Mouse (Mus musculus): ENCODE data around the gene Camk1. TPM values are rescaled to one million over a fixed set of nuclear protein-coding genes. Genes with fewer than 3 reads are reported as not detected.
A peak's percentile ranks its signal among the peaks of the same experiment; 100 is the strongest.

Camk1 gene
- polyA plus RNA-seq, 1 experiment from 2014 or later, result 128 TPM

DNA sequence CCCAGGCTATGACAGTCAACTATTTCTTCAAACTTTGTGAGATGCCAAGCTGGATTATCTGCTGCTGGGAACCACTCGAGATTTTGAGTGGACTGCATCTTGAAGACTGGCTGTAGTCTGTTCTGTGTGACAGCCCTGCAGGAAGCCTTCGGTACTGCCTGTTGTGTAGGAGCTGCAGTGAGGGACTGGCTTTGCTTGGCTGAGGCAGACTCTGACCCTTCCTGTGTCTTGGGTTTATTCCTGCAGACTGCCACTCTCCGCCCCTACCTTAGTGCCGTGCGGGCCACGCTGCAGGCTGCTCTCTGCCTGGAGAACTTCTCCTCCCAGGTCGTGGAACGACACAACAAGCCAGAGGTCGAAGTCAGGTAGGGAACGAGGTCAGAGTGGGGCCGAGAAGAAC is 36.7 kb upstream of the Camk1 start:
- no peak for ATAC-seq
- WGBS, result 93% methylated on average over 11 of the region's 11 CpGs
- no peak overlapping the region for H3K4me2 ChIP-seq (ENCODE audit: low read length)
- H3K9ac ChIP-seq (ENCODE audit: low read depth, low read length), result no peak overlapping the region
- no peaks in the 10 kb centered on the region for H3K9me3 ChIP-seq (ENCODE audit: control insufficient read depth, low read length)
- peaks cover 30% of the 10 kb centered on the region for H3K36me3 ChIP-seq (ENCODE audit: control insufficient read depth, insufficient read depth, low read length)
- H3K27me3 ChIP-seq (replicated peaks; ENCODE audit: control insufficient read depth, insufficient read depth, low read length), result no peaks in the 10 kb centered on the region
- no peak overlapping the region for H3K4me3 ChIP-seq (ENCODE audit: low read length)
- no peak overlapping the region for H3K27ac ChIP-seq (ENCODE audit: low read depth, low read length)
- H3K4me1 ChIP-seq (ENCODE audit: control insufficient read depth, insufficient read depth, low read depth, low read length), result peaks cover 18% of the 10 kb centered on the region

DNA sequence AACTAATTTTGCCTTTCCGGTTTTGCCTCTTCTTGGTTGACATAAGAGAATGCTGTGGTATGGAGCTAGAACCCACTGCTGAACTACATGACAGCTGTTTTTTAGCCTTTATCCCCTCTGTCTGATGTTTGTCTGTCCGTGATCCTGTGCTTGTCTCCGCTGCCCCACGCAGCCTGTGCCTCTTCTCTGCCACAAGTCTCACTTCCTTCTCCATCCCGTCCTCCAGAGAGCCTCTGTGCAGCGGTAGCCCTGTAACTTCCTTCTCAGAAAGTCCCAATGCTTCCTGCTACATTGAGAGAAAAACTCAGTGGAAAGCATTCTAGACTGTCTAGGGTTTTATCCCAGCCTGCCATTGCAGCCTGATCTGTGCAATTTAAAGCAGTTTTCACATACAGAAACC is 35.5 kb upstream of the Camk1 start:
- 83% methylated on average over 6 of the region's 6 CpGs for WGBS
- H3K9ac ChIP-seq (ENCODE audit: low read depth, low read length), result no peak overlapping the region
- H3K27ac ChIP-seq (ENCODE audit: low read depth, low read length), result no peak overlapping the region
- H3K9me3 ChIP-seq (ENCODE audit: control insufficient read depth, low read length), result no peaks in the 10 kb centered on the region
- no peaks in the 10 kb centered on the region for H3K27me3 ChIP-seq (replicated peaks; ENCODE audit: control insufficient read depth, insufficient read depth, low read length)
- ATAC-seq, result no peak
- peak overlapping the region; percentile 88 for H3K4me2 ChIP-seq (ENCODE audit: low read length)
- peaks cover 18% of the 10 kb centered on the region for H3K4me1 ChIP-seq (ENCODE audit: control insufficient read depth, insufficient read depth, low read depth, low read length)
- 0 out of 2 replicates have a peak overlapping the region, but pooled peaks have one; percentile 1 for H3K4me3 ChIP-seq (ENCODE audit: low read length)
- H3K36me3 ChIP-seq (ENCODE audit: control insufficient read depth, insufficient read depth, low read length), result peaks cover 34% of the 10 kb centered on the region

DNA sequence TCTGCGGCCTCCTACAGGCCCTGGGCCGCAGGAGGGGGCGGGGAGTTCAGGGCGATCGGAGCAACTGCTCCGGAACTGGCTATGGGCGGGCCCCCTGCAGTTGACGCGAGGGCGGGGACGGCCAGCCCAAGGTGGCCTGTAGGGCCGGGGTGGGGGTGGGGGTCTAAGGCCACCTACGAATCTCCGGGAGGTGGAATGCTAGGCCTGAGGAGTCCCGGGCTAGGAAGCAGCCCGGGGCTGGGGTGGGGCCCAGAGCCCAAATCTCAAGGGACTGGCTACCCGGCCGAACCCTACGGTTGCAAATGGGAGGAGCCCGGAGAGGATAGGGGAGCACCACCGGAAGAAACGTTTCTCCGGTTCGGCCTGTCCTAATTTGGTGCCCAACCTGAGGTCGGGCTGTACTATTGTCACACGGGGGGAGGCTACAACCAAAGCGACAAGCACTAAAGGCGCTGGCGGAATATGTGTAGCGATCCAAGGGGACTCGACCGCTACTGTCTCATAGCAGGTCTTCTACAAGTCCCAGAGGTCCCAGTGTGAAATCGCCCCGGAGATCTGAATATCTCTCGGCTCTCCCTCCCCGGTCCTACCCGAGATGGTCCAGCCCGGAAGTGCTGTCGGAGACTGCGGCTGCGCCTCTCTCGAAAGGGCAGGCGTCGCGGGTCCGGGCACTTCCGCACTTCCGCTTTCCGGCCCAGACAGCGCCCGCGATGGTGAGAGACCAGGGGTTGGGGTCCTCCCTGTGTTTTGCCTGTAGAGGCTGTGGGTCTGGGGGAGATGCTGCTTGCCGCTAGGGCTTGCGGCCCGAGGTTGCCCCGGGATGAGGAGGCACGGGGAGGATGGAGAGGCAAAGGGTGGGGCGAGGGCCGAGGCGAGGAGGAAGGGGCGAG is 34.0 kb upstream of the Camk1 start, which contains the start of the genes Tada3 and Arpc4:
Tada3 (minus strand) TSS at position 388 of the 890 bp plus-strand sequence.
Arpc4 (plus strand) TSS at position 620 of the 890 bp plus-strand sequence.
- Histone ChIP-seq H3K27ac (ENCODE audit: low read depth, low read length) (peak within 1 kb of the TSS; percentile 96), H3K36me3 (ENCODE audit: control insufficient read depth, insufficient read depth, low read length) (peaks cover 33% of the 10 kb centered on the region), H3K4me3 (ENCODE audit: low read length) (peak within 1 kb of the TSS; percentile 87), H3K9ac (ENCODE audit: low read depth, low read length) (peak within 1 kb of the TSS; percentile 90), H3K4me2 (ENCODE audit: low read length) (peak within 1 kb of the TSS; percentile 88), H3K27me3 (replicated peaks; ENCODE audit: control insufficient read depth, insufficient read depth, low read length) (no peaks in the 10 kb centered on the region), H3K9me3 (ENCODE audit: control insufficient read depth, low read length) (no peaks in the 10 kb centered on the region), H3K4me1 (ENCODE audit: control insufficient read depth, insufficient read depth, low read depth, low read length) (peaks cover 18% of the 10 kb centered on the region)
- under 1% methylated on average over 61 of the region's 61 CpGs for WGBS
- ATAC-seq, result peak; percentile 97

DNA sequence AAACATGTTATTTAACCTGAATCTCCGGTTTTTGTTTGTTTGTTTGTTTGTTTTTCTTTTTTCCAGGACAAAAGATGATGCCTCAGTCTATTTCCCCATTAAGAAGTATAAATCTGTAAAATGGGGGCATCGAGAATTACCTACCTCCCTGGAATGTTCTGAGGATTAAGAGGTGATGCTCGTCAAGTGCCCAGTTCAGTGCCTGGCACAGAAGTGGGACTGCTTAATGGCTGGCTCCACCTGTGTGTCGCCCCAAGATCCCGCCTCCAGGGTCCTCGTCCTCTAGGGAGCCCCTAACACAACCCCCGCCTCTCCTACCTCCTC is 33.4 kb upstream of the Camk1 start:
- no peak for ATAC-seq
- peak overlapping the region; percentile 96 for H3K27ac ChIP-seq (ENCODE audit: low read depth, low read length)
- peak overlapping the region; percentile 87 for H3K4me3 ChIP-seq (ENCODE audit: low read length)
- peak overlapping the region; percentile 90 for H3K9ac ChIP-seq (ENCODE audit: low read depth, low read length)
- peak overlapping the region; percentile 88 for H3K4me2 ChIP-seq (ENCODE audit: low read length)
- WGBS, result 9% methylated on average over 7 of the region's 7 CpGs
- peaks cover 33% of the 10 kb centered on the region for H3K36me3 ChIP-seq (ENCODE audit: control insufficient read depth, insufficient read depth, low read length)
- peaks cover 18% of the 10 kb centered on the region for H3K4me1 ChIP-seq (ENCODE audit: control insufficient read depth, insufficient read depth, low read depth, low read length)
- no peaks in the 10 kb centered on the region for H3K27me3 ChIP-seq (replicated peaks; ENCODE audit: control insufficient read depth, insufficient read depth, low read length)
- H3K9me3 ChIP-seq (ENCODE audit: control insufficient read depth, low read length), result no peaks in the 10 kb centered on the region

DNA sequence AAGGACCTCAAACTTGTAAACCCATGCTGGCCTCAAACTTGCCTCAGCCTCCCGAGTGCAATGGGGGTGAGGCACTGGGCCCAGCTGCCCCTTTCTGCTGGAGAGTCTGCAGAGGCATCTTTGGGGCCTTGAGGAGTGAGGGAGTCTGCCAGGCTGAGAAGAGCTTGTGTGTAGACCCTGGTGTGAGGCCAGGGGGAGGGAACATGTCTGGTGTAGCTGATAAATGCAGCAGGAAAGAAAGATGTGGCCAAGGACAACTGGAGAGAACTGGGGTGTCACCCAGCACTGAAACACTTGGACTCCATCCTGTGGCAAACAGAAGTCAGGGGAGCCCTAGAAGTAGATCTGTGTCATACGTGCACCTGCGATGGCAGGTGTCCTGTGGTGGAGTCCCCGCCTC is 29.7 kb upstream of the Camk1 start:
- WGBS, result 94% methylated on average over 4 of the region's 4 CpGs
- no peaks in the 10 kb centered on the region for H3K27me3 ChIP-seq (replicated peaks; ENCODE audit: control insufficient read depth, insufficient read depth, low read length)
- no peak for ATAC-seq
- no peak overlapping the region for H3K9ac ChIP-seq (ENCODE audit: low read depth, low read length)
- peaks cover 6% of the 10 kb centered on the region for H3K4me1 ChIP-seq (ENCODE audit: control insufficient read depth, insufficient read depth, low read depth, low read length)
- H3K4me2 ChIP-seq (ENCODE audit: low read length), result no peak overlapping the region
- no peaks in the 10 kb centered on the region for H3K9me3 ChIP-seq (ENCODE audit: control insufficient read depth, low read length)
- no peak overlapping the region for H3K4me3 ChIP-seq (ENCODE audit: low read length)
- no peak overlapping the region for H3K27ac ChIP-seq (ENCODE audit: low read depth, low read length)
- H3K36me3 ChIP-seq (ENCODE audit: control insufficient read depth, insufficient read depth, low read length), result peaks cover 49% of the 10 kb centered on the region

DNA sequence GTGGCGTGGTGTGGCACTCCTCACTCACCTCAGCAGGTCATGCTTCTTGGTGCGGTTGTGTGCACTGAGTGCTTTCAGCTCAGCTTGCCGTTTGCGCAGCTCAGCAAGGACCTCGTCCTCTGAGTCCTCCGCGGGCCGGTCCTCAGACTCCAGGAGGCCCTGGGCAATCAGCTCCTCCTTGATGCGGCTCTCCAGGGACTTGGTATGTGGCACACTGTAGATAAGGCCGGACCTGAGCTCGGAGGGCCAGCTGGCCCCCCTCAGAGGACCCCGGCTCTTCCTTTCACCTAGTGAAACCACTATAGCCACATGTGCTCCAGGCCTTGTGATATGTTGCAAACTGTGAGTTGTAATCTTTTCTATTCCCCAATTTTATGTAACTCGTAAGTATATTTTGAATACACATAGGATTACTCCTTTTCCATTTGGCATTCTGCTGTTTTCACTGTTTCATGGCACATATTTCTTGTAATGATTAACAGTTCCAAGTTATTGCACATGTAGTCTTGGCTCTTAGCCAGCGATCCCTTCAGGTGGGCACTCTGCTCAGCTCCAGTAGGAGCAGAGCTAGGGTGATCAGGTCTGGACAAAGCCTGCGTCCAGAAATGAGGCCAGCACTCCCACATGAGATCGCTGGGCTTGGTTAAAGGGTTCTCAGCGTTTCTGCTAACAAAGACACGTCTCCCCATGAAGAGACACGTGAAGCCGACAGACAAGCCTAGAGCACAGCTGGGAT is 26.6 kb upstream of the Camk1 start:
- Histone ChIP-seq H3K36me3 (ENCODE audit: control insufficient read depth, insufficient read depth, low read length) (peaks cover 49% of the 10 kb centered on the region), H3K4me1 (ENCODE audit: control insufficient read depth, insufficient read depth, low read depth, low read length) (no peaks in the 10 kb centered on the region), H3K9me3 (ENCODE audit: control insufficient read depth, low read length) (no peaks in the 10 kb centered on the region), H3K4me2 (ENCODE audit: low read length) (no peak overlapping the region), H3K9ac (ENCODE audit: low read depth, low read length) (no peak overlapping the region), H3K27me3 (replicated peaks; ENCODE audit: control insufficient read depth, insufficient read depth, low read length) (no peaks in the 10 kb centered on the region), H3K4me3 (ENCODE audit: low read length) (no peak overlapping the region), H3K27ac (ENCODE audit: low read depth, low read length) (no peak overlapping the region)
- 93% methylated on average over 20 of the region's 20 CpGs for WGBS
- ATAC-seq, result no peak

DNA sequence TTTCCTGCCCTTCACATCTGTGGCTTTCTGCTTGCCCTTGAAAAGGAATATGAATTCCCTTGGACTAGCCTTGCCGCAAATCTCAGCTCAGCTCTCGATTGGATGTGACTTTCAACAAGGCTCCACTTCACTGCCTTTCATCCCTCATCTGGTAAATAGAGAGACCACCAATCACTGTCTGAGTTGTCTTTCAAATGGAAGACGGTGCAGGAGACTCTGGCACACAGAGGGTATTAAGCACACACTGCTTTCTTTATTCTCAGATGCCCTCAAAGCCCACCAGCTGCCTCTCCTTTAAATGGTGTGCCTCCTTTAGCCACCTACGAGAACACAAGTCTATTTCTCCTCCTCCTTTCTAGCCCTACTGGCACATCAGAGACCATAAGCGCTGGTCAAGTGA is 24.8 kb upstream of the Camk1 start:
- peak; percentile 80 for ATAC-seq
- H3K27ac ChIP-seq (ENCODE audit: low read depth, low read length), result no peak overlapping the region

DNA sequence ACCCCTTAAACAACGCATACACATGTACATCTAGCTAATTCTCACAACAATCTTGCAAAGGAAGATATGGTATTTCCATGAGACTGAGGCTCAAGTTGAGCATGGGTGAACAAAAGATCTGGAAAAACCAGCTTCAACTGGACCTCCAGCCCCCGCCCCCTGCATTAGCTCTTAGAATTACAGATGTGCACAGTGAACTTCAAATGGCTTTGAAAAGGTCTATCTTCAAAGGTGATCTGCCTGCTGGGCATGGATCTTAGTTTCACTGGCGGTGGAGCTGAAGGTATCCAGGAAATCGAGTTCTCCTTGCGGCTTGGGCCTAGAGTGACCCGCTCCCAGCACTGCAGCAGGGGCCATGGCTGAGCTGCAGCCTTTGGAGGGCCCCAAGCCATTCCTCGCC is 24.3 kb upstream of the Camk1 start:
- Histone ChIP-seq H3K27ac (ENCODE audit: low read depth, low read length) (no peak overlapping the region), H3K4me3 (ENCODE audit: low read length) (no peak overlapping the region), H3K4me1 (ENCODE audit: control insufficient read depth, insufficient read depth, low read depth, low read length) (no peaks in the 10 kb centered on the region), H3K36me3 (ENCODE audit: control insufficient read depth, insufficient read depth, low read length) (peaks cover 34% of the 10 kb centered on the region), H3K27me3 (replicated peaks; ENCODE audit: control insufficient read depth, insufficient read depth, low read length) (no peaks in the 10 kb centered on the region), H3K4me2 (ENCODE audit: low read length) (no peak overlapping the region), H3K9me3 (ENCODE audit: control insufficient read depth, low read length) (no peaks in the 10 kb centered on the region), H3K9ac (ENCODE audit: low read depth, low read length) (no peak overlapping the region)
- 91% methylated on average over 7 of the region's 7 CpGs for WGBS
- ATAC-seq, result peak; percentile 41; the same call in 1 of the 2 replicates

More for the DNA sequence above, 24.8 kb upstream of the Camk1 start:
- Histone ChIP-seq H3K9ac (ENCODE audit: low read depth, low read length) (no peak overlapping the region), H3K9me3 (ENCODE audit: control insufficient read depth, low read length) (no peaks in the 10 kb centered on the region), H3K27me3 (replicated peaks; ENCODE audit: control insufficient read depth, insufficient read depth, low read length) (no peaks in the 10 kb centered on the region), H3K4me2 (ENCODE audit: low read length) (no peak overlapping the region), H3K4me3 (ENCODE audit: low read length) (no peak overlapping the region), H3K36me3 (ENCODE audit: control insufficient read depth, insufficient read depth, low read length) (peaks cover 37% of the 10 kb centered on the region), H3K4me1 (ENCODE audit: control insufficient read depth, insufficient read depth, low read depth, low read length) (no peaks in the 10 kb centered on the region)
- WGBS, result 73% methylated on average over 5 of the region's 5 CpGs

DNA sequence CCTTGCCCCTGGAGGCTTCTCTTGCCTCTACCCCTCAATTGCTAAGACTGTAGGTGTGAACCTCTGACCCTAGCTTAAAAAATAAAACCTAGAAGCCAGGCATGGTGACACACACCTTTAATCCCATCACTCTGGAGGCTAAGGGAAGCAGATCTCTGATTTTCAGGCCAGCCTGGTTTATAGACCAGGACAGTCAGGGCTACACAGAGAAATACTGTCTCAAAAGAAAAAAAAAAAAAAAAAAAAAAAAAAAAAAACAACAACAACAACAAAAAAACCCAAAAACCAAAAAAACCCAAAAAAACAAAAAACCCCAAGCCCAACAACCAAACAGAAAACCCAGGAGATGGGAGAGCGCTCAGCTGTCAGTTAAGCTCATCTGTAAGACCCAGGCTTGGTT is 23.8 kb upstream of the Camk1 start:
- no peaks in the 10 kb centered on the region for H3K4me1 ChIP-seq (ENCODE audit: control insufficient read depth, insufficient read depth, low read depth, low read length)
- no peak overlapping the region for H3K9ac ChIP-seq (ENCODE audit: low read depth, low read length)
- ATAC-seq, result no peak
- no peaks in the 10 kb centered on the region for H3K27me3 ChIP-seq (replicated peaks; ENCODE audit: control insufficient read depth, insufficient read depth, low read length)
- H3K9me3 ChIP-seq (ENCODE audit: control insufficient read depth, low read length), result no peaks in the 10 kb centered on the region
- no peak overlapping the region for H3K27ac ChIP-seq (ENCODE audit: low read depth, low read length)
- 100% methylated on average over 1 of the region's 1 CpGs for whole genome bisulfite sequencing
- no peak overlapping the region for H3K4me2 ChIP-seq (ENCODE audit: low read length)
- peaks cover 32% of the 10 kb centered on the region for H3K36me3 ChIP-seq (ENCODE audit: control insufficient read depth, insufficient read depth, low read length)
- H3K4me3 ChIP-seq (ENCODE audit: low read length), result no peak overlapping the region
